Mouse (Mus musculus) MEL (cell line): ENCODE measurements around the gene Tmem132b. TPM values are rescaled to one million over a fixed set of nuclear protein-coding genes. Genes with fewer than 3 reads are reported as not detected.

ENCODE experiments used
- DNase-seq: peaks from one replicate; pipeline ENCODE4 v3.0.0; 2011; ENCODE audit warnings: low read depth, low spot score
- H3K27ac ChIP-seq: 2 replicates; pipeline ENCODE4 v1.5.1; 2012; ENCODE audit warnings: low read depth, mild to moderate bottlenecking, control low read depth, low read length, moderate library complexity; ENCODE audit not compliant: control insufficient read depth
- H3K27me3 ChIP-seq, 2 experiments: fragments of 150-350 bp in 1 of 2; sonication (generic) in 1 of 2; 2 replicates each; pipeline ENCODE4 v1.6.1; 2012; ENCODE audit warnings: low read length in 2 of 2, mild to moderate bottlenecking in 2 of 2, improper control_type of control experiment in 1 of 2, moderate library complexity in 1 of 2; ENCODE audit not compliant: insufficient read depth in 2 of 2, control insufficient read depth in 1 of 2
- H3K36me3 ChIP-seq, 2 experiments: 2 replicates each; pipeline ENCODE4 v1.6.1; 2012 to 2014; ENCODE audit warnings: low read length in 2 of 2, improper control_type of control experiment in 1 of 2, inconsistent platforms in 1 of 2, mild to moderate bottlenecking in 1 of 2; ENCODE audit not compliant: insufficient read depth in 2 of 2, control insufficient read depth in 1 of 2
- H3K4me1 ChIP-seq, 2 experiments: fragments of 150-350 bp in 1 of 2; sonication (generic) in 1 of 2; 2 replicates each; pipeline ENCODE4 v1.6.1; 2012; ENCODE audit warnings: low read length in 2 of 2, improper control_type of control experiment in 1 of 2, mild to moderate bottlenecking in 1 of 2; ENCODE audit not compliant: insufficient read depth in 2 of 2, control insufficient read depth in 1 of 2
- H3K4me3 ChIP-seq, 2 experiments: fragments of 150-350 bp in 1 of 2; sonication (generic) in 1 of 2; 2 replicates each; pipeline ENCODE4 v1.5.1; 2012; ENCODE audit warnings: low read depth in 2 of 2, low read length in 2 of 2, mild to moderate bottlenecking in 2 of 2, moderate library complexity in 2 of 2, control low read depth in 1 of 2, improper control_type of control experiment in 1 of 2; ENCODE audit not compliant: control insufficient read depth in 1 of 2, insufficient read depth in 1 of 2
- H3K79me2 ChIP-seq: 2 replicates; pipeline ENCODE4 v1.6.1; 2012; ENCODE audit warnings: mild to moderate bottlenecking, low read length, moderate library complexity; ENCODE audit not compliant: control insufficient read depth, poor library complexity, insufficient read depth
- H3K9ac ChIP-seq: 2 replicates; pipeline ENCODE4 v1.6.1; 2012; ENCODE audit warnings: low read depth, mild to moderate bottlenecking, control low read depth, low read length, moderate library complexity; ENCODE audit not compliant: control insufficient read depth, poor library complexity, severe bottlenecking
- H3K9me3 ChIP-seq: fragments of 150-350 bp; sonication (generic); replicated peaks from 2 replicates; pipeline ENCODE4 v1.6.1; 2012; ENCODE audit warnings: mild to moderate bottlenecking, low read length, improper control_type of control experiment, moderate library complexity; ENCODE audit not compliant: insufficient read depth
- BHLHE40 ChIP-seq: IDR thresholded peaks from 2 replicates; pipeline ENCODE4 v1.6.1; 2012; ENCODE audit warnings: low read depth, mild to moderate bottlenecking, inconsistent platforms, low read length, improper control_type of control experiment, borderline replicate concordance
- CTCF ChIP-seq, 3 experiments: IDR thresholded peaks in 2 of 3; conservative IDR thresholded peaks in 1 of 3; 2 replicates each; pipeline ENCODE4 v1.5.1; 2011 to 2012; ENCODE audit warnings: low read length in 3 of 3, low read depth in 2 of 3, mild to moderate bottlenecking in 2 of 3, improper control_type of control experiment in 1 of 3, inconsistent platforms in 1 of 3, mixed read lengths in 1 of 3, moderate library complexity in 1 of 3; ENCODE audit not compliant: control insufficient read depth in 1 of 3, insufficient read depth in 1 of 3, poor library complexity in 1 of 3, severe bottlenecking in 1 of 3
- ELF1 ChIP-seq: IDR thresholded peaks from 2 replicates; pipeline ENCODE4 v1.6.1; 2014; ENCODE audit warnings: low read depth, mild to moderate bottlenecking, inconsistent platforms, low read length, improper control_type of control experiment, moderate library complexity
- EP300 ChIP-seq, 2 experiments: IDR thresholded peaks; 2 replicates each; pipeline ENCODE4 v1.6.1; 2011; ENCODE audit warnings: improper control_type of control experiment in 2 of 2, low read length in 2 of 2, low read depth in 1 of 2, mild to moderate bottlenecking in 1 of 2
- GATA1 ChIP-seq: IDR thresholded peaks from 2 replicates; pipeline ENCODE4 v1.6.1; 2011; ENCODE audit warnings: low read depth, low read length, improper control_type of control experiment
- HCFC1 ChIP-seq: IDR thresholded peaks from 2 replicates; pipeline ENCODE4 v1.6.1; 2012; ENCODE audit warnings: low read depth, mild to moderate bottlenecking, inconsistent platforms, low read length, improper control_type of control experiment, moderate library complexity
- JUND ChIP-seq: IDR thresholded peaks from 2 replicates; pipeline ENCODE4 v1.6.1; 2011; ENCODE audit warnings: low read depth, mild to moderate bottlenecking, improper control_type of control experiment, low read length
- MAFK ChIP-seq: IDR thresholded peaks from 2 replicates; pipeline ENCODE4 v1.6.1; 2011; ENCODE audit warnings: low read depth, mild to moderate bottlenecking, low read length, improper control_type of control experiment, borderline replicate concordance
- MEF2A ChIP-seq: IDR thresholded peaks from 2 replicates; pipeline ENCODE4 v1.6.1; 2014; ENCODE audit warnings: low read depth, mild to moderate bottlenecking, inconsistent platforms, low read length, improper control_type of control experiment; ENCODE audit not compliant: poor library complexity, insufficient replicate concordance, severe bottlenecking; ENCODE audit errors: extremely low read depth
- MXI1 ChIP-seq: IDR thresholded peaks from 2 replicates; pipeline ENCODE4 v1.6.1; 2011; ENCODE audit warnings: mild to moderate bottlenecking, low read depth, low read length, improper control_type of control experiment
- MYB ChIP-seq: IDR thresholded peaks from 2 replicates; pipeline ENCODE4 v1.6.1; 2011; ENCODE audit warnings: mild to moderate bottlenecking, low read depth, low read length, improper control_type of control experiment
- MYC ChIP-seq: IDR thresholded peaks from 2 replicates; pipeline ENCODE4 v1.6.1; 2011; ENCODE audit warnings: low read depth, mild to moderate bottlenecking, low read length, improper control_type of control experiment, moderate library complexity
- NRF1 ChIP-seq: IDR thresholded peaks from 2 replicates; pipeline ENCODE4 v1.6.1; 2014; ENCODE audit warnings: low read depth, mild to moderate bottlenecking, inconsistent platforms, low read length, improper control_type of control experiment, moderate library complexity; ENCODE audit not compliant: poor library complexity, insufficient read depth, severe bottlenecking
- POLR2A ChIP-seq, 2 experiments: IDR thresholded peaks; 2 replicates each; pipeline ENCODE4 v1.6.1; 2011 to 2012; ENCODE audit warnings: low read length in 2 of 2, mild to moderate bottlenecking in 2 of 2, control low read depth in 1 of 2, improper control_type of control experiment in 1 of 2, low read depth in 1 of 2, moderate library complexity in 1 of 2; ENCODE audit not compliant: control insufficient read depth in 1 of 2, insufficient read depth in 1 of 2, poor library complexity in 1 of 2
- POLR2AphosphoS2 ChIP-seq: IDR thresholded peaks from 2 replicates; pipeline ENCODE4 v1.6.1; 2011; ENCODE audit warnings: low read length, improper control_type of control experiment
- POLR2AphosphoS5 ChIP-seq: IDR thresholded peaks from 2 replicates; pipeline ENCODE4 v1.6.1; 2012; ENCODE audit warnings: low read depth, borderline replicate concordance, mild to moderate bottlenecking, inconsistent platforms, low read length, moderate library complexity, mixed read lengths
- RCOR1 ChIP-seq: IDR thresholded peaks from 2 replicates; pipeline ENCODE4 v1.6.1; 2012; ENCODE audit warnings: low read depth, mild to moderate bottlenecking, inconsistent platforms, low read length, improper control_type of control experiment
- SIN3A ChIP-seq: IDR thresholded peaks from 2 replicates; pipeline ENCODE4 v1.6.1; 2012; ENCODE audit warnings: low read length, improper control_type of control experiment, inconsistent platforms
- TAL1 ChIP-seq: IDR thresholded peaks from 2 replicates; pipeline ENCODE4 v1.6.1; 2012; ENCODE audit warnings: mild to moderate bottlenecking, inconsistent platforms, low read length, moderate library complexity, mixed read lengths
- TBP ChIP-seq: IDR thresholded peaks from 2 replicates; pipeline ENCODE4 v1.8.0; 2011; ENCODE audit warnings: low read depth, low read length, improper control_type of control experiment
- USF1 ChIP-seq: IDR thresholded peaks from 2 replicates; pipeline ENCODE4 v1.6.1; 2014; ENCODE audit warnings: low read depth, mild to moderate bottlenecking, inconsistent platforms, low read length, improper control_type of control experiment, moderate library complexity
- USF2 ChIP-seq, 2 experiments: IDR thresholded peaks; 2 replicates each; pipeline ENCODE4 v1.6.1; 2011 to 2012; ENCODE audit warnings: improper control_type of control experiment in 2 of 2, low read length in 2 of 2, borderline replicate concordance in 1 of 2, inconsistent platforms in 1 of 2, low read depth in 1 of 2, mild to moderate bottlenecking in 1 of 2; ENCODE audit not compliant: insufficient read depth in 1 of 2
- ZC3H11A ChIP-seq: IDR thresholded peaks from 2 replicates; pipeline ENCODE4 v1.6.1; 2012; ENCODE audit warnings: low read depth, mild to moderate bottlenecking, inconsistent platforms, low read length, improper control_type of control experiment
- ZKSCAN1 ChIP-seq: IDR thresholded peaks from 2 replicates; pipeline ENCODE4 v1.6.1; 2012; ENCODE audit warnings: low read depth, mild to moderate bottlenecking, inconsistent platforms, low read length, improper control_type of control experiment, moderate library complexity
- ZMIZ1 ChIP-seq: IDR thresholded peaks from 2 replicates; pipeline ENCODE4 v1.6.1; 2012; ENCODE audit warnings: low read depth, mild to moderate bottlenecking, inconsistent platforms, low read length, improper control_type of control experiment, moderate library complexity
- polyA plus RNA-seq, 2 experiments: library from polyadenylated mRNA; stranded (reverse) in 1 of 2; unstranded in 1 of 2; fragments of >175 nt in 1 of 2; fragments of >200 nt in 1 of 2; gene quantifications; 2 replicates each; pipeline versions ENCODE4 v1.2.1 to v1.2.4; 2012; ENCODE audit warnings: low replicate concordance in 2 of 2, low read depth in 1 of 2; ENCODE audit not compliant: insufficient read length in 2 of 2, insufficient read depth in 1 of 2, missing spikeins in 1 of 2
- total RNA-seq: library from RNA; depleted of rRNA; stranded (reverse); fragments of 300-350 nt; gene quantifications from 2 replicates; pipeline ENCODE4 v1.2.3, GENCODE M21; 2012

Gene Tmem132b
- total and polyA plus RNA-seq, 3 experiments, result not detected

DNA sequence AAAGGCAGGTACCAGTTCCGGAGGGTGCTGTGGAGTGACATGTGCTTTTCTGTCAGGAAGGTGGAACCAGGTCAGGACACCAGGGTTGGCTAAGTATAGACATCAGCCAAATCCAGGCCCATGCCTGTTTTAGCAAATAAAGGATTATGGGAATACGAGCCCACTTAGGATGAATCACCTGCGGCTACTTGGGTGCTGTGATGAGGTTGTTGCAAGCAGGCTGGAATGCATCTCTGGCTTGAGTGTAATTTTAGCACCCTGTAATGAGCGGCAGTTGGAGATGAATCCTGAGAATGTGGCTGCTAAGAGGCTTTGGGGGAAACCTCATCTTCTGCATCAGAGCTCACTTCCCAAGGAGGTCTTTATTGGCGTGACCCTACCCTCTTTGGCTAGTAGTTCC lies 168.7 kb downstream of the Tmem132b start:
- DNase-seq, result no peak
- Histone ChIP-seq H3K9ac (no peak overlapping the region), H3K9me3 (no peaks in the 10 kb centered on the region), H3K27me3 (no peaks in the 10 kb centered on the region), H3K79me2 (no peaks in the 10 kb centered on the region), H3K4me1 (no peaks in the 10 kb centered on the region), H3K4me3 (no peak overlapping the region), H3K36me3 (no peaks in the 10 kb centered on the region), H3K27ac (no peak overlapping the region)
- TF ChIP-seq MAFK (no peak), MYC (no peak), POLR2AphosphoS2 (no peak), ELF1 (no peak), POLR2AphosphoS5 (no peak), MYB (no peak), POLR2A (IDR thresholded peaks at IDR 0.05; ENCODE audit: control insufficient read depth in 1 of 2, insufficient read depth in 1 of 2, low read depth in 1 of 2, low read length in 2 of 2, poor library complexity in 1 of 2) (no peak), BHLHE40 (no peak), CTCF (IDR thresholded peaks at IDR 0.05 in 2 of 3, conservative IDR thresholded peaks at IDR 0.05 in 1 of 3; ENCODE audit: control insufficient read depth in 1 of 3, insufficient read depth in 1 of 3, low read depth in 2 of 3, low read length in 3 of 3, poor library complexity in 1 of 3, severe bottlenecking in 1 of 3) (no peak), ZMIZ1 (no peak), HCFC1 (no peak), RCOR1 (no peak), USF1 (no peak), NRF1 (no peak), ZKSCAN1 (no peak), ZC3H11A (no peak)

DNA sequence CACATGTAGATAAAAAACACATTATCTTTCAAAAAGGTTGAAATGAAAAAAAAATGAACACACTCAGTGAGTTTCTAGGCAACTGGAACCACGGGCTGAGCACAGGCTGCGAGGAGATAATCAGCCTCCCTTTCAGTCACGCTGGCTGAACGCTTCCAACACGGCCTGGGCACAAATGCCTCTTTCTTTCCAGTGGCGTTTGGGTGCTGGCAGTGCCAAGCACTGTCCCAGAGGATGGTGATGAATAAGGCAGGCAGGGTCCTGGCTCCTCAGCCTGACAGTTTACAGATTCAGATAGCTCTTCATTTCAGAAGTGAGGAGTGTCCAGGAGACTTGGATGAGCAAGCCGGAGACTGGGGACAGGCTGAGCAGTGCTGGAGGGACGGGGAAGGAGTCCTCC lies 173.8 kb downstream of the Tmem132b start:
- H3K9ac ChIP-seq, result no peak overlapping the region
- H3K9me3 ChIP-seq, result no peaks in the 10 kb centered on the region
- H3K27me3 ChIP-seq, result no peaks in the 10 kb centered on the region
- no peak overlapping the region for H3K4me3 ChIP-seq
- no peak for TF ChIP-seq TBP
- TF ChIP-seq TAL1, result no peak
- no peak for TF ChIP-seq MAFK
- TF ChIP-seq ELF1, result no peak
- no peak for TF ChIP-seq USF2 (IDR thresholded peaks at IDR 0.05; ENCODE audit: borderline replicate concordance in 1 of 2, insufficient read depth in 1 of 2, low read depth in 1 of 2, low read length in 2 of 2)
- no peak for TF ChIP-seq EP300 (IDR thresholded peaks at IDR 0.05; ENCODE audit: low read depth in 1 of 2, low read length in 2 of 2)
- TF ChIP-seq CTCF (IDR thresholded peaks at IDR 0.05 in 2 of 3, conservative IDR thresholded peaks at IDR 0.05 in 1 of 3; ENCODE audit: control insufficient read depth in 1 of 3, insufficient read depth in 1 of 3, low read depth in 2 of 3, low read length in 3 of 3, poor library complexity in 1 of 3, severe bottlenecking in 1 of 3), result no peak
- no peak for TF ChIP-seq JUND
- no peak for TF ChIP-seq GATA1
- no peak for TF ChIP-seq SIN3A
- no peak for TF ChIP-seq MXI1
- no peak for TF ChIP-seq MEF2A
- TF ChIP-seq ZKSCAN1, result no peak
- no peaks in the 10 kb centered on the region for H3K79me2 ChIP-seq
- H3K36me3 ChIP-seq, result no peaks in the 10 kb centered on the region
- DNase-seq, result no peak
- no peaks in the 10 kb centered on the region for H3K4me1 ChIP-seq
- no peak overlapping the region for H3K27ac ChIP-seq
